Comparison of ENCODE assay signal across 20 mouse cellular contexts in the genomic region with DNA sequence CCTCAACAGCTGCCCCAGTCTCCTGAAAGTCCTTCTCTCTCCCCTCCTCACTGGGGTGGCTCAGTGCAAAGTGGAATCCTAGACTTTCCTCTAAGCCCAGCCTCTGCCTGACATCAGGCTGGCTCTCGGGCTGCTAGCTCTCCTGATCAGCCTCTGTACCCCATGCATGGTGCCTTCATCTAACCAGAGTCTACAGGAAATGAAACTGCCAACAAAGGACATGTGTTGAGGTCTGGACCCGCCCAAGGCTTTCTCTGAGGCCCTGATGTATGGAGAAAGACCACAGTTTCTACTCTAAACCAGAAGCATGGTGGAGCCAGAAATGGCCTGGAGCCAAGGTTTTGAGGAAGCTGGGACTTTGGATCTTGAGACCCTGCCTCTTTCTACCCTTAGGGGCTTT. TPM values are rescaled to one million over a fixed set of nuclear protein-coding genes. Genes with fewer than 3 reads are reported as not detected.
DNase-seq lines count a peak whose midpoint lies in the region; ATAC-seq lines count a peak whose summit lies in the region.
"Had no signal": no experiment of that assay in that cellular context is flagged by ENCODE, and none has a peak within 500 bp of the region (broad histone marks: within the 10 kb centered on the region; RNA-seq: fewer than 3 reads in every experiment).

No protein-coding gene starts in this region.

- H3K9me3 ChIP-seq in embryonic facial prominence, embryonic 13.5 days, result no peaks in the 10 kb centered on the region
- H3K9me3 ChIP-seq in embryonic facial prominence, embryonic 10.5 days, result no peaks in the 10 kb centered on the region
- H3K9me3 ChIP-seq: heart, embryonic 12.5 days; neural tube, embryonic 12.5 days had no signal

- ATAC-seq in embryonic facial prominence, embryonic 13.5 days (ENCODE audit: insufficient number of reproducible peaks, insufficient read depth, low FRiP score, low TSS enrichment, low read depth), result no peak
- ATAC-seq in activated CD4-positive, CD25-positive, alpha-beta regulatory T cell, adult 4 months, result peak; percentile 65
- ATAC-seq in megakaryocyte progenitor cell, adult 5-6 weeks (replicated peaks; ENCODE audit: poor library complexity), result peak; percentile 54

- no peak overlapping the region for H3K9ac ChIP-seq in embryonic facial prominence, embryonic 13.5 days
- H3K9ac ChIP-seq: heart, embryonic 12.5 days; neural tube, embryonic 12.5 days had no signal

- H3K27me3 ChIP-seq in embryonic facial prominence, embryonic 13.5 days, result no peaks in the 10 kb centered on the region
- H3K27me3 ChIP-seq in embryonic facial prominence, embryonic 10.5 days (replicated peaks; ENCODE audit: low read depth, poor library complexity, severe bottlenecking), result no peaks in the 10 kb centered on the region
- H3K27me3 ChIP-seq: heart, embryonic 12.5 days; neural tube, embryonic 12.5 days had no signal

- H3K4me3 ChIP-seq in embryonic facial prominence, embryonic 13.5 days, result no peak overlapping the region
- no peak overlapping the region for H3K4me3 ChIP-seq in embryonic facial prominence, embryonic 10.5 days
- H3K4me3 ChIP-seq: heart, embryonic 12.5 days; left cerebral cortex, adult 2 months; neural tube, embryonic 12.5 days had no signal

- H3K4me1 ChIP-seq in embryonic facial prominence, embryonic 13.5 days, result peaks cover 28% of the 10 kb centered on the region
- H3K4me1 ChIP-seq in embryonic facial prominence, embryonic 10.5 days, result peaks cover 8% of the 10 kb centered on the region
- H3K4me1 ChIP-seq: neural tube, embryonic 12.5 days had no signal

- WGBS in embryonic facial prominence, embryonic 13.5 days, result 51% methylated on average over 2 of the region's 2 CpGs
- WGBS in embryonic facial prominence, embryonic 10.5 days, result 62% methylated on average over 2 of the region's 2 CpGs

- peaks cover 11% of the 10 kb centered on the region; the same call in 1 of the 2 replicates for H3K36me3 ChIP-seq in embryonic facial prominence, embryonic 13.5 days
- no peaks in the 10 kb centered on the region for H3K36me3 ChIP-seq in embryonic facial prominence, embryonic 10.5 days (replicated peaks)
- H3K36me3 ChIP-seq: heart, embryonic 12.5 days had no signal

- H3K27ac ChIP-seq in embryonic facial prominence, embryonic 13.5 days, result 0 out of 2 replicates have a peak overlapping the region, but pooled peaks have one; percentile 7
- no peak overlapping the region for H3K27ac ChIP-seq in embryonic facial prominence, embryonic 10.5 days (replicated peaks)
- H3K27ac ChIP-seq: left cerebral cortex, adult 2 months; neural tube, embryonic 12.5 days had no signal

- H3K4me2 ChIP-seq in embryonic facial prominence, embryonic 13.5 days, result no peak overlapping the region
- H3K4me2 ChIP-seq: heart, embryonic 12.5 days; neural tube, embryonic 12.5 days had no signal

- DNase-seq in embryonic facial prominence, embryonic 10.5 days (ENCODE audit: low spot score), result no peak
- peak; percentile 64 for DNase-seq in thymus, postnatal 25 days
- no peak for DNase-seq in gastrocnemius, postnatal 4 days (ENCODE audit: low spot score in 2 of 2)
- DNase-seq in lung, postnatal 36 days, result no peak
- no peak for DNase-seq in urinary bladder, postnatal 25 days (ENCODE audit: low spot score)
- DNase-seq: adrenal gland, postnatal 36 days; cerebellum, postnatal 10 days; gastrocnemius, postnatal 25 days; heart, postnatal 4 days; kidney, adult 9 months; midbrain, embryonic 14.5 days had no signal

RNA-seq across cellular contexts. Expression of a gene that starts 12.0 kb away (rescaled TPM):
- 13.1 and 14.3 TPM in 2 replicates for polyA plus RNA-seq in embryonic facial prominence, embryonic 13.5 days (2015; fragmentation: Nextera tagmentation; extraction: Ambion mirVana)
- 8.2 and 9.0 TPM in 2 replicates for polyA plus RNA-seq in embryonic facial prominence, embryonic 10.5 days (2016; fragmentation: Nextera tagmentation; extraction: Ambion mirVana)
- 10 to 100 TPM; 21.9 to 32.7 TPM for polyA plus RNA-seq in activated CD4-positive, CD25-positive, alpha-beta regulatory T cell, adult 4 months (2017; shearing (Covaris generic))
- total RNA-seq in megakaryocyte progenitor cell, adult 5-6 weeks (2015), result 0.32 and 1.7 TPM in 2 replicates
- total RNA-seq in megakaryocyte progenitor cell, adult 5-6 weeks (2017), result 0.25 and 0.57 TPM in 2 replicates
- 1 to 10 TPM; 1.6 to 1.7 TPM for total RNA-seq in gastrocnemius, postnatal 4 days (2021)

RNA-seq across cellular contexts. Expression of a gene that starts 49.4 kb away (rescaled TPM):
- polyA plus RNA-seq in embryonic facial prominence, embryonic 13.5 days (2015; fragmentation: Nextera tagmentation; extraction: Ambion mirVana), result 2.2 and 3.1 TPM in 2 replicates
- 0.96 and 1.2 TPM in 2 replicates for polyA plus RNA-seq in embryonic facial prominence, embryonic 10.5 days (2016; fragmentation: Nextera tagmentation; extraction: Ambion mirVana)
- polyA plus RNA-seq in activated CD4-positive, CD25-positive, alpha-beta regulatory T cell, adult 4 months (2017; shearing (Covaris generic)), result not detected
- not detected in 2 replicates for total RNA-seq in megakaryocyte progenitor cell, adult 5-6 weeks (2015)
- total RNA-seq in megakaryocyte progenitor cell, adult 5-6 weeks (2017), result 0.10 and 0.21 TPM in 2 replicates
- 1 to 10 TPM; 3.0 to 3.7 TPM for total RNA-seq in gastrocnemius, postnatal 4 days (2021)

RNA-seq across cellular contexts. Expression of a gene that starts 53.0 kb away (rescaled TPM):
- not detected in 2 replicates for polyA plus RNA-seq in embryonic facial prominence, embryonic 13.5 days (2015; fragmentation: Nextera tagmentation; extraction: Ambion mirVana)
- 0.15 TPM in 1 of 2 replicates, not detected in the other for polyA plus RNA-seq in embryonic facial prominence, embryonic 10.5 days (2016; fragmentation: Nextera tagmentation; extraction: Ambion mirVana)
- not detected for polyA plus RNA-seq in activated CD4-positive, CD25-positive, alpha-beta regulatory T cell, adult 4 months (2017; shearing (Covaris generic))
- not detected in 2 replicates for total RNA-seq in megakaryocyte progenitor cell, adult 5-6 weeks (2015)
- total RNA-seq in megakaryocyte progenitor cell, adult 5-6 weeks (2017), result not detected in 2 replicates
- not detected for total RNA-seq in gastrocnemius, postnatal 4 days (2021)
- total RNA-seq: adrenal gland, postnatal 36 days; gastrocnemius, postnatal 25 days; heart, postnatal 4 days; left cerebral cortex, adult 2 months had no signal
- polyA plus RNA-seq: heart, embryonic 12.5 days; limb, embryonic 14.5 days; liver, embryonic 16.5 days; midbrain, embryonic 14.5 days; small intestine, adult 2 months had no signal
